Mouse (Mus musculus): ENCODE measurements around the gene Pogz.

DNA sequence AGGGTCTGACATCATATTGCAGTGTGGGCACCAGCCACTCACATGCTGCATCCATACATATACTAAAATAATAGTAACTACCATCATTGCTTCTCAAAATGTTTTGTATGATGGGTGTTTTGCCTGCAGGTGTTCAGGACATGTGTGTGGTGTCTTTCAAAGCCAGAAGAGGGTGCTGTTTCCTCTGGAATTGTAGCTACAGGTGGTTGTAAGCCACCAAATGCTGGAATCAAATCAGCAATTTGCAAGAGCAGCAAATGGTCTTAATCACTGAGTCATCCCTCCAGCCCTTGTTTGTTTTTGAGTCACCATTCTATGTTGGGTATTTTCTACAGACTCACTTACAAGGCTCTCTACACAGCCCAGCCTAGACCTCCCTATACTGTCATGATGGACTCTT lies 51.2 kb downstream of the Pogz start:
- TF ChIP-seq CTCF (IDR thresholded peaks at IDR 0.05; ENCODE audit: control insufficient read depth, insufficient read depth, low read length) (0 out of 2 replicates have a peak, but pooled peaks have one; percentile 10), POLR2A (IDR thresholded peaks at IDR 0.05; ENCODE audit: borderline replicate concordance, control insufficient read depth, low read depth, low read length) (no peak)
